Mouse (Mus musculus) inflammation-experienced regulatory T-cells, adult 6 months (primary cell): Measurements from ENCODE around the gene Rtl9. TPM values are rescaled to one million over a fixed set of nuclear protein-coding genes. Genes with fewer than 3 reads are reported as not detected.

Source experiments
- ATAC-seq: one replicate; pipeline ENCODE4 v1.8.0; 2017
- polyA plus RNA-seq, 3 experiments: library from polyadenylated mRNA; unstranded; fragments of 100-300 nt; shearing (Covaris generic); gene quantifications; one replicate each; pipeline ENCODE4 v1.2.1; 2017

Rtl9 gene
- polyA plus RNA-seq: not detected

- no peak for ATAC-seq
These were observed at the start of gene Rtl9 for GRCm38 (mm10) chrX:143099044-143099754. Rtl9 (plus strand) TSS chrX:143099594.

- peak; percentile 48 for ATAC-seq
These were observed 47.9 kb upstream of the Rtl9 start for GRCm38 (mm10) chrX:143051478-143051877.

- ATAC-seq: no peak
These were observed 47.5 kb upstream of the Rtl9 start for GRCm38 (mm10) chrX:143051921-143052320.

GRCm38 (mm10) chrX:143058829-143059228 lies 40.6 kb upstream of the Rtl9 start:
- peak; percentile 64 for ATAC-seq

GRCm38 (mm10) chrX:143062641-143063355 lies 36.6 kb upstream of the Rtl9 start:
- no peak for ATAC-seq

- no peak for ATAC-seq
These were observed 35.6 kb upstream of the Rtl9 start for GRCm38 (mm10) chrX:143063780-143064179.

GRCm38 (mm10) chrX:143064288-143064687 lies 35.1 kb upstream of the Rtl9 start:
- no peak for ATAC-seq

- ATAC-seq: no peak
These were observed 32.9 kb upstream of the Rtl9 start for GRCm38 (mm10) chrX:143066320-143067114.

- ATAC-seq: no peak
These were observed 32.3 kb upstream of the Rtl9 start for GRCm38 (mm10) chrX:143067115-143067514.

GRCm38 (mm10) chrX:143067576-143067975 lies 31.8 kb upstream of the Rtl9 start:
- ATAC-seq: no peak

- no peak for ATAC-seq
These were observed 18.7 kb upstream of the Rtl9 start for GRCm38 (mm10) chrX:143080458-143081336.

GRCm38 (mm10) chrX:143082732-143083131 lies 16.7 kb upstream of the Rtl9 start:
- no peak for ATAC-seq

GRCm38 (mm10) chrX:143088225-143088624 lies 11.2 kb upstream of the Rtl9 start:
- ATAC-seq: no peak

GRCm38 (mm10) chrX:143090904-143091588 lies 8.3 kb upstream of the Rtl9 start:
- ATAC-seq: no peak

- no peak for ATAC-seq
These were observed 1.8 kb upstream of the Rtl9 start for GRCm38 (mm10) chrX:143097551-143097950.

GRCm38 (mm10) chrX:143103146-143103545 lies 3.8 kb downstream of the Rtl9 start:
- no peak for ATAC-seq

GRCm38 (mm10) chrX:143105866-143106265 lies 6.5 kb downstream of the Rtl9 start:
- ATAC-seq: no peak

GRCm38 (mm10) chrX:143112546-143112945 lies 13.2 kb downstream of the Rtl9 start:
- no peak for ATAC-seq
